Mouse (Mus musculus): ENCODE results near the gene Tmem205.

Gene Tmem205

GRCm38 (mm10) chr9:21916851-21917492 is 10.4 kb downstream of the Tmem205 start:
- DNase-seq (ENCODE audit: low spot score), result no peak

- DNase-seq (ENCODE audit: low spot score), result no peak
These were observed 17.7 kb downstream of the Tmem205 start for GRCm38 (mm10) chr9:21909474-21910223.

GRCm38 (mm10) chr9:21908216-21908615 is 19.1 kb downstream of the Tmem205 start:
- DNase-seq (ENCODE audit: low spot score), result no peak

- DNase-seq (ENCODE audit: low spot score), result no peak
These were observed 23.3 kb downstream of the Tmem205 start for GRCm38 (mm10) chr9:21904031-21904430.

- DNase-seq (ENCODE audit: low spot score), result peak; percentile 83
These were observed 26.0 kb downstream of the Tmem205 start for GRCm38 (mm10) chr9:21901223-21901820.

- DNase-seq (ENCODE audit: low spot score), result no peak
These were observed 38.1 kb downstream of the Tmem205 start for GRCm38 (mm10) chr9:21889229-21889628.

- DNase-seq (ENCODE audit: low spot score), result no peak
These were observed 50.8 kb downstream of the Tmem205 start for GRCm38 (mm10) chr9:21876601-21877000.

- DNase-seq (ENCODE audit: low spot score), result no peak
These were observed 55.2 kb downstream of the Tmem205 start for GRCm38 (mm10) chr9:21872204-21872603.
